Mouse (Mus musculus): ENCODE results near the gene Sntn. TPM values are rescaled to one million over a fixed set of nuclear protein-coding genes. Genes with fewer than 3 reads are reported as not detected.

Gene Sntn
- total and polyA plus RNA-seq, 3 experiments, result not detected

GRCm38 (mm10) chr14:13732263-13732662 is 61.6 kb downstream of the Sntn start:
- H3K9me3 ChIP-seq (replicated peaks), result no peaks in the 10 kb centered on the region
- no peaks in the 10 kb centered on the region for H3K4me1 ChIP-seq (ENCODE audit: insufficient read depth, low read depth, low read length)
- H3K36me3 ChIP-seq (replicated peaks), result no peaks in the 10 kb centered on the region
- H3K27me3 ChIP-seq (ENCODE audit: insufficient read depth, low read length), result no peaks in the 10 kb centered on the region
- no peak overlapping the region for H3K4me3 ChIP-seq (ENCODE audit: low read depth, low read length)
- no peak for DNase-seq (ENCODE audit: low spot score)
- ATAC-seq (ENCODE audit: extremely low read depth, insufficient number of reproducible peaks, low FRiP score, poor library complexity, severe bottlenecking), result no peak
- TF ChIP-seq CTCF (IDR thresholded peaks at IDR 0.05; ENCODE audit: low read depth, low read length) (no peak), POLR2AphosphoS5 (IDR thresholded peaks at IDR 0.05; ENCODE audit: insufficient replicate concordance, low read depth, low read length) (no peak), TAL1 (conservative IDR thresholded peaks at IDR 0.05; ENCODE audit: low read depth, low read length) (no peak), GATA1 (IDR thresholded peaks at IDR 0.05; ENCODE audit: borderline replicate concordance, low read length) (no peak), GATA2 (IDR thresholded peaks at IDR 0.05; ENCODE audit: borderline replicate concordance, low read depth, low read length) (no peak)

Other genes starting within 250 kb of the Sntn start
- gene Gm281, start 243.6 kb downstream of the Sntn start, total RNA-seq (2014; fragmentation: Nextera tagmentation), result not detected in 2 replicates
- gene Gm281, start 243.6 kb downstream of the Sntn start, total RNA-seq (2017), result not detected in 2 replicates
- not detected in 2 replicates for gene Gm281, start 243.6 kb downstream of the Sntn start, polyA plus RNA-seq (2012)

All from G1E (cell line).